Mouse (Mus musculus) brain, adult 2 months (tissue): ENCODE data around the gene Carm1.
A peak's percentile ranks its signal among the peaks of the same experiment; 100 is the strongest.

Experiments used
- DNase-seq: peaks from one replicate; pipeline ENCODE4 v3.0.0; 2011; ENCODE audit warnings: low read depth, low spot score

Gene Carm1

DNA sequence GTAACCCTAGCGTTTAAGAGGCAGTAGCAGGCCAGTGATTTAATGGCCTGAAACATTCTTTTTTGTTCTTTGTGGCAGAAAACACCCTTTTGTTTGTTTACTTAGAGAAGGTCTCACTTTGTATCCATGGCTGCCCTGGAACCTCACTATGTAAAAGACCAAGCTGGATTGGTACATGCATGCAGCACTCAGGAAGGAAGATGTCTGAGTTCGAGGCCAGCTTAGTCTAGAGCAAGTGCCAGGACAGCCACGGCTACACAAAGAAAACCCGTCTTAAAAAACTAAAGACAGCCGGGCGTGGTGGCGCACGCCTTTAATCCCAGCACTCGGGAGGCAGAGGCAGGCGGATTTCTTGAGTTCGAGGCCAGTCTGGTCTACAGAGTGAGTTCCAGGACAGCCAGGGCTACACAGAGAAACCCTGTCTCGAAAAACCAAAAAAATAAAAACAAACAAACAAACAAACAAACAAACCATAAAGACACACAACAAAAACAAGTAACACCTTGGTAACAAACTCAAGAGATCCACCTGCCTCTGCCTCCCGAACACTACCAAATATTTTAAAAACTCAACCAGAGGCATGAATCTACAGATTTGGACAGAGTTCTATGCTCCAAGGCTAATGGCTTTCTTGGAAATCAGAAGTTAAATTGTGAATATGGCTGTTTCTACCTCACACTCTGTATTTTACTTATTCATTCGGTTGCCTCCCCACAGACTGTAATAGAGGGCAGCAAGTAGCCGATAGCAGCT, 68.3 kb downstream of the Carm1 start:
- no peak for DNase-seq

DNA sequence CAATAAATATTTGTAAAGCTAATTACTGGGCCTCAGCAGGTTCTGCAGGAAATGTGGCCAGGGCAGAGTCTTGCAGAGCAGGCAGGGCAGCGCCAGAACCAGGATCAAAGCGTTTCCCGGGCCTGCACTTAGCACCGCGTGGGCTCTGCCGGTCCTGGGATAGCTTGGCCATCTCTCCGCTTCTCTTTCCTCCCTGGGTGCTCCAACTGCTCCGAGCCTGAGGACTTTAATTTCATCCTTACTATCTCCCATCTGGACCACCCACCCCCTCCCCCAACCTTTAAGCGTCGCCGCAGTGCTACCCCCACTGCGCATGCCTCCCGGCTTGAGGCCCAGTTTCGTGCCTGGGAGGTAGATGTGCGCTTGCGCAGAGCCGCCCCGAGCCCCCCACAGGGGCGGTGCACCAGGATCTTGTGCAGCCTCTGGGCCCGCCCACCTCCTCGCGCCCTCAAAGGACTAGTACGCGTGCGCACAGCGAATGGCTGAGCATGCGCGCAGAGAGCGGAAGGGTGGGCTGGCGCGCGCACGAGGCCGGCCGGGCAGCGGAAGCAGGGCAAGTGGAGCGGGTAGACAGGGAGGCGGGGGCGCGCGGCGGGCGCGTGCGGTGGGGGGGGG, 69.0 kb downstream of the Carm1 start, which contains the start of gene Smarca4:
Smarca4 (plus strand) TSS at position 553 of the 615 bp plus-strand sequence.
- peak; percentile 100 for DNase-seq

GRCm38 (mm10) chr9:21616232-21616781, 69.6 kb downstream of the Carm1 start:
- DNase-seq: peak; percentile 90

- DNase-seq: peak; percentile 40
Observed at GRCm38 (mm10) chr9:21617066-21617465, 70.4 kb downstream of the Carm1 start.

- no peak for DNase-seq
Observed at GRCm38 (mm10) chr9:21620229-21620628, 73.5 kb downstream of the Carm1 start.

- DNase-seq: no peak
Observed at GRCm38 (mm10) chr9:21622676-21623075, 76.0 kb downstream of the Carm1 start.

DNA sequence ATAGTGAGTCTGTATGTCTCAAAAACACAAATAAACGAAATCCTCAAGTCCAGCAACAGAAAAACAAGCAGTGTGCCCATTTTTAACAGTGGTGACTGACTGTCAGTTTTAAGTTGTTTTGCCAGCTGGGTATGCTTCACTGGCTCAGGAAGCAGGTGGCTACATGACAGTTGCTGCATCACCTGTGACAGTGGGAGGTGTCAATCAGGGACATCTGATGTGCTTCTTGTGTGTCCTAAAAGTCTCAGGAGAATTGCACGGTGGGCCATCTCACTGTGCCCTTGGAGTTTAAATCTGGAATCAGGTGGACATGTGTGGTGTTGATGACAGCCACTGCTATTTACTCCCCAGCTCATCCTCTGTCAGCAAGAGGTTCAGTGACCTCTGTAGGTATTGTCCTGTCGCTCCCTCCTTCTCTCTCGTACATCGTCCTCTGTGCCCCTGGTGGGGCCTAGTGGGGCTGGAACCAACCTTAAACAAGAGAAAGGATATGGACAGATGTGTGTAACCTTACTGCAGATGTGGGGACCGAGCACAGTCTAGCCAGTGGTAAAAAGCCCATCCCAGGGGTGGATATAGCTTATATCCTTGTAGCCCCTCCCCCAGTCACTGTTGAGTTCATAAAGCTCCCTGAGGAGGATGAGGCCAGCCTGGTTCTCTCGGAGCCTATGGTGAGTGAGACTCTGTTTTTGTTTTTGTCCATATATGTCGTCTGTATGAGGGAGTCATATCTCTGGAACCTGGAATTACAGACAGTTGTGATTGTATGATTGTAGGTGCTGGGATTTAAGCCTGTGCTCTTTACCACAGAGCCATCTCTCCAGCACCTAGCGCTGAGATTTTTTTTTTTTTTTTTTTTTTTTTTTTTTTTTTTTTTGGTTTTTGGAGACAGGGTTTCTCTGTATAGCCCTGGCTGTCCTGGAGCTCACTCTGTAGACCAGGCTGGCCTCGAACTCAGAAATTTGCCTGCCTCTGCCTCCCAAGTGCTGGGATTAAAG, 78.9 kb downstream of the Carm1 start:
- no peak for DNase-seq

DNA sequence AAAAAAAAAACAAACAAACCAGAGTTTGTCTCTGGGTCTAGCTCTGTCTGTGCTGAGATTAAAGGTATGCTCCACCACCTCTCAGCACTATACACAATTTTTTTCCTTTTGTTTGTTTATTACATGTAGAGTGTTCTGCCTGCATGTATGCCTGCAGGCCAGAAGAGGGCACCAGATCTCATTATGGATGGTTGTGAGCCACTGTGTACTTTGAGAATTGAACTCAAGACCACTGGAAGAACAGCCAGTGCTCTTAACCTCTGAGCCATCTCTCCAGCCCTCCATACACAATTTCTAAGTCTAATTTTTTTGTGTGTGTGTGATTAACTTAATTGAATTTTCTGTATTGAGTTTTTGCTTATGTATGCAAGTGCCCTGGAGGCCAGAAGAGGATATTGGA, 79.9 kb downstream of the Carm1 start:
- no peak for DNase-seq

GRCm38 (mm10) chr9:21627145-21627795, 80.6 kb downstream of the Carm1 start:
- no peak for DNase-seq

DNA sequence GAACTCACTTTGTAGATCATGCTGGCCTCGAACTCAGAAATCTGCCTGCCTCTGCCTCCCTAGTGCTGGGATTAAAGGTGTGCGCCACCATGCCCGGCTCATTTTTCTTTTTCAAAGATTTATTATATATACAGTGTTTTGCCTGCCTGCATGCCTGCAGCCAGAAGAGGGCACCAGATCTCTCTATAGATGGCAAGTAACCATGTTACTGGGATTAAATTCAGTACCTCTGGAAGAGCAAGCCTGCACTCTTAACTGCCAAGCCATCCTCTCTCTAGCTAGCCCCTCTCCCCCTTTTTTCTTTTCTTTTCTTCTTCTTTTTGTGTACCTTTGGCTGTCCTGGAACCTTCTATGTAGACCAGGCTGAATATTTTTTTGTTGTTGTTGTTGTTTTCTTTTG, 84.0 kb downstream of the Carm1 start:
- DNase-seq: peak; percentile 77

DNA sequence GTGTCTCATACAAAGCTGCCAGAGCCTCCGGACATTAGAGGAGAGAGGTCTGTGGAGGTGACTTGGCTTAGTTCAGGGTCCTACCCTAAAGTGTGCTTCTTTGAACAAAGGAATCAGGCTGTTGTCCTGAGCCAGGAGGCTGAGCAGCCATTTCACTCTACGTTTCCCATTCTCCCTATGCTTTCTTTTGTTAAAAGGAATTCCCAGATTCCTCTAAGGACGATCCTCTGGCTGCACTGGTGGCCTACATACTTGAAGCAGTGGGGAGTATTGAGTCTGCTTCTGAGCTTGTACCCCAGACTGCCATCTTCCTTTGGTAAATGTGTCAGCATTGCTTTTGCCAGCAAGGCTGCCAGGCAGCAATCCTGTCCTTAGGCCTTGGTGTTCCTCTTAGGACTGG, 86.4 kb downstream of the Carm1 start:
- DNase-seq: peak; percentile 35

GRCm38 (mm10) chr9:21635639-21636038, 88.9 kb downstream of the Carm1 start:
- peak; percentile 18 for DNase-seq

GRCm38 (mm10) chr9:21639031-21639430, 92.3 kb downstream of the Carm1 start:
- peak; percentile 53 for DNase-seq
